Mouse (Mus musculus) cerebellum, postnatal 14 days (tissue): ENCODE data around the gene Zbp1.

Experiments used
- DNase-seq, 2 experiments: peaks; one replicate each; pipeline ENCODE4 v3.0.0; 2021; ENCODE audit warnings: mixed read lengths in 2 of 2

Gene Zbp1

DNA sequence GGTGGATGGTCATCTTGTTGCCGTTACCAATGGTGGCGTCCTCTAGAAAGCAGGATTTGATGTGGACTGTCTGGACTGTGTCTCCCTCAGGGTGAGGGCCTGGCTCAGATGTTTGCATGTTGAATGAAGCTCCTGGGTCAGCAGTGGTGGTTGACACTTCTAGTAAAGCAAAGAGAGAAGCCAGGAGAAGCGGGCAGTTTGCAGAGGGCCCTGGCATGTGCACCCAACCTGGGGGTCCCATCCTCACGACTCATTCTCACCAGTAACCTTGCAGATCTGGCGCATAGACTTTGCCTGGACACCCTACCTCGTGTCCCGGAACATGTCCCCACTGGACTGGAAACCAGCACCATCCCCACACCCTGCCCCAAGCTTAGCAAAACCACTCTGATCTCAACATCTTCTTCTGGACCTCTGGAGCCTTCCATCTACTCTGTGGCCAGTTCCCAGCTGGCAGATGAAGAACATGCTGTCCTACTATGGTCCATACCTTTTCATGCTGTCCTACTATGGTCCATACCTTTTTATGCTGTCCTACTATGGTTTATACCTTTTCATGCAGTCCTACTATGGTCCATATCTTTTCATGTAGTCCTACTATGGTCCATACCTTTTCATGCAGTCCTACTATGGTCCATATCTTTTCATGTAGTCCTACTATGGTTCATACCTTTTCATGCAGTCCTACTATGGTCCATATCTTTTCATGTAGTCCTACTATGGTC lies 9.5 kb downstream of the Zbp1 start:
- no peak for DNase-seq

DNA sequence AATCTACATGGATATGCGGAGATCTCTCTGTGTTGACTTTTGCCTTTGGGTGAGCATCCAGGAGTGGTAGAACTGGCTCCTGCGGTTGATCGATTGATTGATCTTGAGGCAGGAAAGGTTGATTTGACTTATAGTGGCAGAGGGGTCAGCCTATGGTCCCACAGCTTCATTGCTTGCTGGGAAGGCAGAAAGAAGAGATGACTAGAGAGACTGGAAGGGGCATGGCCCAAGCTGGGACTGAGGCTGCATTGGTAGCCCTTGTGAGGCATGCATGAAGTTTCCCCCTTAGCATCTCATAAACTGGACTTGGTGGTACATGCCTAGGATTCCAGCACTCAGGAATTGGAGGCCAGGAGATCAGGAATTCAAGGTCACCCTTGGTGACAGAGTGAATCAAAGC lies 11.7 kb downstream of the Zbp1 start:
- DNase-seq: no peak

DNA sequence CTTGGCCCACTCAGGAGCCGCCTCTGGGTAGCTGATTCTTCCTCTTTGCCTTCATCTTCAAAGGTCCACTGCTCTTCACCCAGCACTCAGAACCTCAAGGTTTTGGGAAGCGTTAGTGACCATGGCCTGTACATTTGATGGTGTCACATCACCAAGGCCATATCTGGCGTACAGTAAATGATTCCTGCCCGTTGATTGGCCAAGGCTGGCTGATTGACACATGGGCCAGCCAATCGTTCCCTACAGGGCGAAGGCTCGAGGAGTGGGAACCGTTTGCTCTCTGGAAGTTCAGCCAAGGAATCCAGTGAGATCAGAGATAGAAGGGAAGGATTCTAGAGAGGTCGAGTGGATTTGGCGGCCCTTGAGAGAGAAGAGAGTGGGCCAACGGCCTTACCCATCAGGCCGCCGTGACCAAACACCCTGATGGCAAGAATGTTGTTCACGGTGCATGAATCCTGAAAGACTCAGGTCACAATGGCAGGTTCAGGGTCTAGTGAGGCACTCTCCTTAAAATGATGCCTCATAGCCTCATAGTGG lies 13.1 kb downstream of the Zbp1 start:
- DNase-seq: no peak

DNA sequence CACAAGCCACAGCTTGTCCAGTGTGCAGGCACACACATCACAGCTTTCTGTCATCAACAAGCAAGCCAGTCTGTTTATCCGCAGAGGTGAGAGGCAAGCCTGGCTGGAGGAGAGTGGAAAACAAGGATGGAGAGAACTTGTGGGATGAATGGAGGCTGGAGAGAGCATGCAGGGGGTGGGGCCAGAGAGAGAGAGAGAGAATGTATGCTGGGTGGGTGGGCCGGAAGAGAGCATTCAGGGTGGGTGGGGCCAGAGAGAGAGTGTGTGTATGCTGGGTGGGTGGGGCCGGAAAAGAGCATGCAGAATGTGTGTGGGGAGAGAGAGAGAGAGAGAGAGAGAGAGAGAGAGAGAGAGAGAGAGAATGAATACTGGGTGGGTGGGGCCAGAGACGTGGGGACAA lies 14.1 kb downstream of the Zbp1 start:
- DNase-seq: no peak

DNA sequence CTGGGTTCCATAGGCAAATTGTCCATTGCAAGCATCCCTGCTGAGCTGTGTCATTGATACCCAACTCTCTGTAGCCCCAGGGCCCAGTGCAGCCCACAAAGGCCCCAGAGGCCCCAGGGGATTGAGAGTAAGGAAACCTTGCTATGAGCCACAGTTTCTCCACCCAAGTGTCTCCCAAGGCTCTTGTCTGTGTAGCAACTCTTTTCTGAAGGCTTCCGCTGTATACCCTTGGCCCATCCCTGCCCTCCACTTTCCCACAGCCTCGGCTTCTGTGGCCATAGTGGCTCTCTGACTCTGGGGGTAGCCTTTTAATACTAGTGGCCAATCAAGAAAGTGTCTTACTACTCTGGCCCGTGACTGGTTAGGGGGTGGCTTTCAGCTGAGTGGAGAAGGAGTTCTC lies 15.0 kb downstream of the Zbp1 start:
- DNase-seq: no peak

DNA sequence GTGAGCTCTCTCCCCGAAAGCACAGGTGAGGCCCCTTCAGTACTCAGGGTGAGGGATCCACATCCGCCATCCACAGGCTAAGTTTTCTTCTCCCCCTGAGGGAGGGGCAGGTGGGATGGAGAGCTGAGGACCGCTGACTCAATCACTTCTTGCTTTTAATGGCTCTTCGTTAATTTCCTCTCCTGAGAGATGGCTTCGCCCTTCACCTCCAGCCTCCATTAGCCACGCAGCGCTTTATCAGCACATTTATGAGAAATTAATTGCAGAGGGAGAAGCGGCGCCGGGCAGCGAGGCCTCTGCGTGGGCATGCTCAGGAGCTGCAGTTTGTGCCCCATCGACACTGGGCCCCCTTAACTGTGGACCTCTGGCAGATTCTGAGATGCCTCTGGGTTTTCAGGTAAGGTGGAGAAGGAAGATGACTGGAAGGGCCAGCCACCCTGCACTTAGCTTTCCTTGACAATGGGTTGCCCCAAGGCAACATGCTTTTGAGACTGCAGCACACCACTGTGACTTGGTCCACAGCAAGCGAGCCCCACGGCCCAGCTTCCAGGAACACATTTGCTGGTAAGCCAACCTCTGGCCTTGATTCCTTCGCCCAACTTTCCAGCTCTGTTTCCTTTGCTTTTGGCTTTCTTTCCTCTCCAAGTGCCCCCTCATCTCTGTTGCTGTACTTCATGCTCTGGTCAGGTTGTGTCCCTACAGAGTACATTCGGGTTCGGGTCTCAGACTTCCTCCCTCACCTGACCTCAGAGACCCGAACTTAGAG lies 15.6 kb downstream of the Zbp1 start:
- no peak for DNase-seq

DNA sequence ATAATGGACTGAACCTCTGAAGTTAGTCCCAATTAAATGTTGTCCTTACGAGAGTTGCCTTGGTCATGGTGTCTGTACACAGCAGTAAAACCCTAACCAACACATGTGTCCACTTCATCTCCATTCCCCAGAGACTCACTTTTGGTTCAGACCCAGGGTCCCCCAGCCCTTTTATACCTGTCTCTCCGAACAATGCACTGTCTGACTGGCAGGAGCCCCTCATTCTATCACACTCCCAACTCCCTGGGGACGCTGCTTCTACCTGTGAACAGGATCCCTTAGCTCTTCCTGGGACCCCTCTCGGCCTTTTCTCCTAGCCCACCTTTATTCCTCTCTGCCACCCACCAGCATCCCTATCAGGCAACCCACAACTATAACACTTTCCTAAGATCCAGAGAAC lies 23.9 kb downstream of the Zbp1 start:
- no peak for DNase-seq

DNA sequence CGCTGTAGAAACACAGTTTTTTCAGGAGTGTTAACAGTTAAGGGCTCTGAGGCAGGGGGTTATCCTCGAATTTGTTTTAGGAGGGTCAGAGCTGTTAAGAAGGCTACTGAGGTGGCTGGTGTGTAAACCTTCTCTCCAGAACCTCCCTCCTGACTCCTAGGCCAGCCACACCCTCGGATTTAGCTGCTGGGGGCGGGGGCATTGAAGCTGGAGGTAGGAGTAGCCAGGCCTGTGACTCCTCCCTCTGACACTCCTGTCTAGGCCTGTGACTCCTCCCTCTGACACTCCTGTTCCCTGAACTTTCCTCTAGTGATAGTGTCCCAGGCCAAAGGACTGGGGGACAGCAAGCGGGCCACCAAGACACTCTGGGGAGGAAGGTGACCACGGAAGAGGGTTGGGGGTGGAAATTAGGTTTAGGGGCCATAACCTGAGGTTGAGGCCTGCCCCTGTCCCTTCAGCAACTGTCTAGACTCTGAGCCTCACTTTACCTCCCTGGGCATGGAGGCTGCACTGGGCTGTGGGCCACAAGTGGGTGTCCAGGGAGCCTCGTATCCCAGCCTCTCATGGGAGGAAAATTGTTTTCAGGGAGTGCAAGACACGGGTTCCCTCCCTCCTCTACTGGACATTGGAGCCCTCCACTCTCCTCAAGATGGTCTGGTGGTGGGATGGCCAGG lies 31.4 kb downstream of the Zbp1 start:
- no peak for DNase-seq

DNA sequence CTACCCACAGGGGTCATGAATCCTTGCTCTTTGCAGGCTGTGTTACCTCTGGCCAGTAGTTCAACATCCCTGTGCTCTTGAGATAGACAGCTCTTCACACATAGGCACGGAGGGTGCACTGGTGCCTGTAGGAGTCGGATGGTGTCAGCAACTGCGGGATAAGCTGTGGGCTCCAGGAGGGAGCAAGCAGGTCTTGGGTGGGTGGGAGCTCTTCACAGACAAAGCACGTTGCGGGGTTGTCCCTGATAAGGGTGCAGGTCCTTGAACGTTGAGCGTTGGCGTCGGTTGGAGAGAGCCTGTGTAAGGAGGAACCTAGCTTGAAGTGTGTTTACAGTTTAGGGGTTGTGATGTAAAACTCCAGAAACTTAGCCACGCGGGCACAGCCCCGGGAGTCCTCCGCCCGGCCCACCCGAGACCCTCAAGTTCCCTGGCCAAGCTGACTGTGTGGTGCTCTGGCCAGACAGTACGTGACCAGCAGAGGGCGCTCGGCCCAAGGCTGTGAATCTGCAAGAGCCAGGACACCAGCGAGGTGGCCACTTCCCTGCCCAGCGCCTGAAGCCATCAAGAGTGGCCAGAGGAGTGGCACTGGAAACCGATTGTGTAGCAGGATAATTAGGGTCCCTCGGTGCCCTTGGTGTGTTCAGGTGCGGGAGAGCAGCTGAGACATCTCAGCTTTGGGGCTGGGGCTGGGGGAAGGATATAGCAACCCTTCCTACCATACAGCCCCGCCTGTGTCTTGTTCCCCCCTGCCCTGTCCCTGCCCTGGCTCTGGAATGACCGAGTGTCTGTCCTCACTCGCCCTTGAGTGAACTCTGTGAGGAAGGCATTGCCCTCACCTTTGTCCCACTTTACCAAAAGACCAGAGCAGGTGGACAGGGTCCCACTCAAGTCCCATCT lies 32.4 kb downstream of the Zbp1 start:
- peak; percentile 93 to 97 for DNase-seq

DNA sequence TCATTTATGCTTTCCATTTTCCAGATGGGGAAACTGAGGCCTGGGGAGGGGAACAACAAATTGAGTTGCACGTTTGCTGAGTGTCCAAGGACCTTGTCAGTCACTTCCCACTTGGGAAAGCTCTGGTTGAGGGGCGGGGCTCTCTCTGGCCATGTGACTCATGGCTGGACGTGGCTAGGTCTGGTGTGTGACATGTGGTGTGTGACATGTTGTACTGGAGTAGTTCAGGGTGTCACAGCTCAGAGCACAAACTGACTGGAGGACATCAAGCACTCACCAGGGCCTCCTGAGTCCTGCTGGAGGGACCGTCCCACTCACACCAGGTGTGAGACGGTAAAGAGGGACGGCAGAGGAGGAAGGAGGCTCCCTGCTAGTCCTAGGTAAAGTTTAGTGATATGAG lies 33.4 kb downstream of the Zbp1 start:
- DNase-seq: no peak

DNA sequence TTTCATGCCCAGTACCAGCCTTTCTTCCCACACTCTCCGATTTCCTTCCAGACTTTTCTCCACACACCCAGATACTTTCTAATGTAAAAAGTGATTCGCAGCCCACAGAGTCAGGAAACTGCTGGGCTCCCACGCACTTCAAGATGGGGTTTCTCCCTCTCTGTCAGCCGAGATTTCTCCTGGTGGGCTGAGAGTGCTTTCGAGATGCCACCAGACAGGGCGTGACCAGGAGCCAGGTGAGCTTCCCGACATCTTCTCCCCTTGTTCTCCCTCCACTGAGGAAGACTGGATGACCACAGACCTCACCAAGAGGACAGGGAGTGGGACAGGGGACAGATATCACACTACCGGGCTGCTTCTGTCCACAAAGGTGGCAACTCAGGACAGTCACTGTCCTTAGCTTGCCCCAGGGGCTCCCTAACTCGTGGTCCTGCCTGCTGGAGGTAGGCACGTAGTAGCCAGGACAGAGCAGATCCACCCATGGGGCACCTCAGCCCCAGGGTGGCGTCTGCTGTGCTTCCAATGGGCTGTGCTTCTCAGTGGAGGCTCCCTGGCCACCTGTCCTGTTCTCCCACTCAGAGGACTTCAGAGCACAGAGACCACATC lies 34.1 kb downstream of the Zbp1 start:
- DNase-seq: no peak

DNA sequence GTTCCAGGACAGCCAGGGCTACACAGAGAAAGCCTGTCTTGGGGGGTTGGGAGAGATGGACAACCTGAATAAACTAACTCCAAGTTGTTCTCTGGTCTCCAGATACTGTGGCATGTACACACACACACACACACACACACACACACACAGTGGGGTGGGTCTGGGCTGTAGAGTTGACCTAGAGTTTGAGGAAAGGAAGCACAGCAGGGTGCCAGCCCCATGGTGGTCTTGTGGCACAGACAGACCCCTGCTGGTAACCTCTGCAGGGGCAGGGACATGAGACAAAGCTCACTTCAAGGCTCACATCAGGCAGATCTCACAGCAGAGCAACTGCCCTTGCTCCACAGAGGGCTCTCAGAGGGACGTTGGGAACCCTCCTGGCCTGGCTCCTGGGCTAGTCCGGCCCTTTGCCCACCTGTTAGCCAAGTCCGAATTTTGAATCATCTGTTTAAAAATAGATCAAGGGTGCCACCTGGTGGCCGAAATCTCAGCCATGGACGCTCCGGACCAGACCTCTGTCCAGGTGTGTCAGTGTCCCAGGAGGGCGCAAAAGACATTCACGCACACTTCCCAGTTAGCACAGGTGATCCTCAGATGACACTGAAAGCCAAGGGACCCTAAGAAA lies 34.8 kb downstream of the Zbp1 start:
- DNase-seq: peak; percentile 82 to 90

DNA sequence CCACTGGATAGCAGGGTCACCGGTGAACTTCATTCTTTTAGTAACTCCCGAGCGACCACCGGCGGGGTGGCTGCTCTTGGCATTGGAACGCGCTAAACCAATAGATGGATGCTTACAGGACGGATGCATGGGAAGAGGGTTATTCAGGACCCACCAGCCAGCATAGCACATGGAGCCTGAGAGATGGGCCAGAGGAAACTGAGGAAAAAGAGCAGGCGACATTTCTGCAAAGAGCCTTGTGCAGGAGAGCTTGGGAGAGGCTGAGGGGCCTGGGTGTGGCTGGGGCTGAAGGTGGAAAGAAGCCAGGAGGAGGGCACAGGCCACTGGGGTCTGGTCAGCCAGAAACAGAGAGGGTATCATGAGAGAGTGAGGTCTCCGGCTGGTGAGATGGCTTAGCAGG lies 35.4 kb downstream of the Zbp1 start:
- no peak for DNase-seq

DNA sequence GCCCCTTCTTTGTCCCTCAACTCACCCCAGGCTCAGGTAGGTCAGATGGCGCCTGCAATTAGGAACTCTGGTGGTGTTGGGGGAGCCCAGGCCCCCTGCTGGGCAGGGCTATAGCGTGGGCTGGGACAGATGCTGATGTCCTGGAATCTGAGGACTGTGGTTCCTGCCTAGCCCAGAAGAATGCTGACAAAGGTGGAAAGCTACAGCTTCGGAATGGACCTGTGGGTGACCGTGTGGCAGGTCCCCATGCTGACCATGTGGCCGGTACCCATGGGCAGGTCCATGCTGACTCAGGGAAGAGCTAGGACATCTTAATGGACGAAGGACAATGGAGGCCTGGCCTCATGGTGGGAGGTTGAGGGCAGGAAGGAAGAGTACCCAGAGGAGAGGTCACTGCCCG lies 35.9 kb downstream of the Zbp1 start:
- no peak for DNase-seq

DNA sequence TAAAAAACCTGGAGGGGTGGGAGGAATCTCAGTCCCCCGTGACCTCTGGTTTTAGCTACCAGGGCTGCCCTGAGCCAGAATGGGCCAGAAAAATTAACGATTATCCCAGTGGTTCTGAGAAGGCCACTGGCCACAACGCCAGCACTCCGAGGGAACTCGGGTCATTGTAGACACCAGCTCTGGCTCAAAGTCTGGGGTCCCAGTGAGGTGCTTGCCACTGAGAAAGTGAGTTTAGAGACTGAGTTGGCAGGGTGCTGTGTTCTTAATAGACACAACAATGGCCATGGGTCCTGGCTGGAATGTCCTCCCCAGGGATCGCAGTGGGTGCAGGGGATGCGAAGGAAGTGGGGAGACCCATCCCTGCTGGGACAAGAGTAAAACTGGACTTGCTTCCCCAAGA lies 36.8 kb downstream of the Zbp1 start:
- no peak for DNase-seq

DNA sequence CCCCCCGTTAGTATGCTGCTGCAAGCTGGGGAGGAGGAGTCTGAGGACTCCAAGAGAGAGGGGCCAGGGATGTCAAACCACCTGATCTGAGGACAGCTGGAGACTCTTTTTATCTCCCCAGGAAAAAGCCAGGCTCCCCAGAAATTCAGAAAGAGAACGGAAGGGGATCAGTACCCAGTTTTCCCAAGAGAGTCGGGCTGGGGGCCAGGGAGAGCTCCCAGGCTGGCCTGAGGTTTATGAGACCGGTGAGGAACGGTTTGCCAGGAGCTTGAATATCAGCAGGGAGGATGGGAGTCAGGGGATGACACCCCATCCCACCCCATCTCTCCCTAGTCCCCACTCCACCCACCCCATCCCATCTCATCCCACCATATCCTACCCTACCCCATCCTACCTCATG lies 37.2 kb downstream of the Zbp1 start:
- no peak for DNase-seq

DNA sequence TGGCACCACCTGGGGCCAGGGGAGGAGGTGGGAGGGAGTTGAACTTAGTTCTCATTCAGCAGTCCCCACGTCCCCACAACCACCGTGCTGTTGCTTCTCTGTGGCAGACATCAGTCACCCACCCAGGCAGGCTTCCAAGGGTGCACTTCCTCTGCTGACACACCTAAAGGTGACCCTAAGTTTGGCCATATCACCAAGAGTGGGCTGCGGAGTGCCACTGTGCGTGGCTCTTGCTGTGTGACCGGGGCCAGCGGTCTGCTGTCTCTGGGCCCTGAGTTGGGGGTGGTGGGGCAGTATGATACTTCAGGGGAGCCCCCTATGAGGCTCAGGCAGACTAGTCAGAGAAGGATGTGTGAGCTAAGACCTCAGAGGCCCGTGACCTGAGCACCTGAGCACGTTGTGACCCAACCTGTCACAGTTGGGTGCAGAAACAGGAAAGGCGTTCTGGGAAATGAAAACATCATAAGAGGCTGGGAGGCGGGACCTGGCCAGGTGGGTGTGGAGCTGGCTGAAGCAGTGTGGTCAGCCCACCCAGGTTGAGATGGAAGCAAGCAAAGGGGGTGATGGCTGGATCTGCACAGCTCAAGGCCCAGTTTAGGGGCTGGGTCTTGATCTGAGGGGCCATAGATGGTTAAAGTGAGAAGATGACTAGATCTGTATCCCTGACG lies 37.9 kb downstream of the Zbp1 start:
- no peak for DNase-seq

DNA sequence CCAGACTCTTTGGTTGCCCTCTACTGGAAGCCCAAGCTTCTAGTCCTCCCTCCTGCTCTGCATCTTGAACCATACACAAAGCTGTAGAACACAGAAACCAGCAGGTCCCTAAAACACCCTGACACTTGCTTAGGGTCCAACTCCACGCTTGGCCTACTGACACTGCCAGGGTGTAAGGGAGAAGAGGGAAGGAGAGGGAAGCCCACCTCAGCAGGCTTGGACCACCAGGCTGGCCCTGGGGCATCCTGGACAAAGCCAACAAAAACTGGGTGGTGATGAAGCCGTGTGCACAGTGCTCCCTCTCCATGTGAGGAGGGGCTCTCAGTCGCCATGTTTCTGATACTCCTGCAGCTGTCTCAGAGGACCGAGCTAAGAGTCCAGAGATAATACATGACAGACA lies 38.7 kb downstream of the Zbp1 start:
- DNase-seq: no peak

DNA sequence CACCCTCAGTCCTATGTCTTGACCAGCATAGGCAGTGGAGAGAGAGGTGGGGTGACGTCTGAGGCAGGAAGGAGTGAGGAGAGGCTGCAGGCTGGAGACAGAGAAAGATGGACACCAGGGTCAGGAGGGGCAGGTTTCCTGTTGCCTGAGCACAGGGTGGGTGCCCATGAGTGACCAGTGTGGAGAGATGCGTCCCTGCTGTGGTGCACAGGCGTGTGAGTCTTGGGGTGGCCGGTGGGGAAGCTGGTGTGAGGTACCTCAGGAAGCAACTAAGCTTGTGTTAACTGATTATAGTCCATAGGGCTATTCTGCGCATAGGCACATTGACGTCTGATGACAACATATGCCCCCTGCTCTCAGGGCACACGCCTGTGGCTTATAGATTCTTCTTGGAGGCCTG lies 39.7 kb downstream of the Zbp1 start:
- no peak for DNase-seq

DNA sequence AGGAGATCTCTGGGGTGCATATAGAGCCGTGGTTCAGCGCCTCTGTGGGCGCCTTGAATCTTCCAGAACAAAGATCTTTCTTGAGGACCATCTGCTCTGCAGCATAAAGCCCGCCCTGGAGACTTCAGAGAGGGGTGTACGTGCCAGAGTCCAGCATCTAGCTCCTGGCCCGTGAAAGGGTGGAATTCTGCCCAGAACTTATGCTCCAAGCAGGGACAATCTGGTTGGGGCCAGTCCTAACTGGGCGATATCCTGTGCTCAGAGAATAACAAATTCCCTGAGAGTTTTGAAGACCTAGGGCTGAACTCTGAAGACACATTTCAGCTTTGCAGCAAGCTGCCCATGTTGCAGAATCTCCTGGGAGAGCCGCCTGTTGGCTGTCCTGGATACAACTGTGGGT lies 40.8 kb downstream of the Zbp1 start:
- DNase-seq: peak; percentile 55 to 62

DNA sequence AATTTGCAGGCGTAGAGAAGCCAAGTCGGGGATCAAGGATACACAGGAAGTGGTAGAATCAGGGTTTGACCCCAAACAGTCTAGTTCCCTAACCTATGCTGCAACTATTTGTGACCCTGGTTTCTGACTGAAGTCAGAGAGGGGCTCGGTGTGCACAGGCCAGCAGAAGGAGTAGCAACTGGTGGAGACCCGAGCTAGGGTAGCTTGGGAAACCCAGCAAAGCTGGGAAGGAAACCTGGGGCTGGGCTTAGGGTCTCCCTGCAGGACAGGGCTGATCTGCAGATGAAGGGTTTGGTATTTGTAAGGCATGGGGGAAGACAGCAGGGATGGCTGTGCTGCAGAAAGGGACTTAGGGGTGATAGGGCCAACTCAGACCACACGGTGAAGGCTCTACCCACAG lies 41.2 kb downstream of the Zbp1 start:
- DNase-seq: no peak
